Mouse (Mus musculus) MEL (cell line): ENCODE results near the gene Prr22. TPM values are rescaled to one million over a fixed set of nuclear protein-coding genes. Genes with fewer than 3 reads are reported as not detected.

Experiments
- DNase-seq: peaks from one replicate; pipeline ENCODE4 v3.0.0; 2011; ENCODE audit warnings: low read depth, low spot score
- H3K27ac ChIP-seq: 2 replicates; pipeline ENCODE4 v1.5.1; 2012; ENCODE audit warnings: low read depth, mild to moderate bottlenecking, control low read depth, low read length, moderate library complexity; ENCODE audit not compliant: control insufficient read depth
- H3K27me3 ChIP-seq, 2 experiments: fragments of 150-350 bp in 1 of 2; sonication (generic) in 1 of 2; 2 replicates each; pipeline ENCODE4 v1.6.1; 2012; ENCODE audit warnings: low read length in 2 of 2, mild to moderate bottlenecking in 2 of 2, improper control_type of control experiment in 1 of 2, moderate library complexity in 1 of 2; ENCODE audit not compliant: insufficient read depth in 2 of 2, control insufficient read depth in 1 of 2
- H3K36me3 ChIP-seq, 2 experiments: 2 replicates each; pipeline ENCODE4 v1.6.1; 2012 to 2014; ENCODE audit warnings: low read length in 2 of 2, improper control_type of control experiment in 1 of 2, inconsistent platforms in 1 of 2, mild to moderate bottlenecking in 1 of 2; ENCODE audit not compliant: insufficient read depth in 2 of 2, control insufficient read depth in 1 of 2
- H3K4me1 ChIP-seq, 2 experiments: fragments of 150-350 bp in 1 of 2; sonication (generic) in 1 of 2; 2 replicates each; pipeline ENCODE4 v1.6.1; 2012; ENCODE audit warnings: low read length in 2 of 2, improper control_type of control experiment in 1 of 2, mild to moderate bottlenecking in 1 of 2; ENCODE audit not compliant: insufficient read depth in 2 of 2, control insufficient read depth in 1 of 2
- H3K4me3 ChIP-seq, 2 experiments: fragments of 150-350 bp in 1 of 2; sonication (generic) in 1 of 2; 2 replicates each; pipeline ENCODE4 v1.5.1; 2012; ENCODE audit warnings: low read depth in 2 of 2, low read length in 2 of 2, mild to moderate bottlenecking in 2 of 2, moderate library complexity in 2 of 2, control low read depth in 1 of 2, improper control_type of control experiment in 1 of 2; ENCODE audit not compliant: control insufficient read depth in 1 of 2, insufficient read depth in 1 of 2
- H3K79me2 ChIP-seq: 2 replicates; pipeline ENCODE4 v1.6.1; 2012; ENCODE audit warnings: mild to moderate bottlenecking, low read length, moderate library complexity; ENCODE audit not compliant: control insufficient read depth, poor library complexity, insufficient read depth
- H3K9ac ChIP-seq: 2 replicates; pipeline ENCODE4 v1.6.1; 2012; ENCODE audit warnings: low read depth, mild to moderate bottlenecking, control low read depth, low read length, moderate library complexity; ENCODE audit not compliant: control insufficient read depth, poor library complexity, severe bottlenecking
- H3K9me3 ChIP-seq: fragments of 150-350 bp; sonication (generic); replicated peaks from 2 replicates; pipeline ENCODE4 v1.6.1; 2012; ENCODE audit warnings: mild to moderate bottlenecking, low read length, improper control_type of control experiment, moderate library complexity; ENCODE audit not compliant: insufficient read depth
- CHD2 ChIP-seq: IDR thresholded peaks from 2 replicates; pipeline ENCODE4 v1.6.1; 2011; ENCODE audit warnings: low read length, improper control_type of control experiment
- CTCF ChIP-seq, 3 experiments: IDR thresholded peaks in 2 of 3; conservative IDR thresholded peaks in 1 of 3; 2 replicates each; pipeline ENCODE4 v1.5.1; 2011 to 2012; ENCODE audit warnings: low read length in 3 of 3, low read depth in 2 of 3, mild to moderate bottlenecking in 2 of 3, improper control_type of control experiment in 1 of 3, inconsistent platforms in 1 of 3, mixed read lengths in 1 of 3, moderate library complexity in 1 of 3; ENCODE audit not compliant: control insufficient read depth in 1 of 3, insufficient read depth in 1 of 3, poor library complexity in 1 of 3, severe bottlenecking in 1 of 3
- E2F4 ChIP-seq: IDR thresholded peaks from 2 replicates; pipeline ENCODE4 v1.6.1; 2011; ENCODE audit warnings: low read depth, low read length, improper control_type of control experiment, borderline replicate concordance
- ELF1 ChIP-seq: IDR thresholded peaks from 2 replicates; pipeline ENCODE4 v1.6.1; 2014; ENCODE audit warnings: low read depth, mild to moderate bottlenecking, inconsistent platforms, low read length, improper control_type of control experiment, moderate library complexity
- EP300 ChIP-seq, 2 experiments: IDR thresholded peaks; 2 replicates each; pipeline ENCODE4 v1.6.1; 2011; ENCODE audit warnings: improper control_type of control experiment in 2 of 2, low read length in 2 of 2, low read depth in 1 of 2, mild to moderate bottlenecking in 1 of 2
- ETS1 ChIP-seq: IDR thresholded peaks from 2 replicates; pipeline ENCODE4 v1.6.1; 2012; ENCODE audit warnings: low read depth, mild to moderate bottlenecking, inconsistent platforms, low read length, improper control_type of control experiment, moderate library complexity
- GABPA ChIP-seq: IDR thresholded peaks from 2 replicates; pipeline ENCODE4 v1.6.1; 2012; ENCODE audit warnings: low read depth, mild to moderate bottlenecking, inconsistent platforms, low read length, improper control_type of control experiment, moderate library complexity
- HCFC1 ChIP-seq: IDR thresholded peaks from 2 replicates; pipeline ENCODE4 v1.6.1; 2012; ENCODE audit warnings: low read depth, mild to moderate bottlenecking, inconsistent platforms, low read length, improper control_type of control experiment, moderate library complexity
- JUND ChIP-seq: IDR thresholded peaks from 2 replicates; pipeline ENCODE4 v1.6.1; 2011; ENCODE audit warnings: low read depth, mild to moderate bottlenecking, improper control_type of control experiment, low read length
- KAT2A ChIP-seq: conservative IDR thresholded peaks from 2 replicates; pipeline ENCODE4 v1.6.1; 2012; ENCODE audit warnings: low read depth, low read length, improper control_type of control experiment, inconsistent platforms
- MAFK ChIP-seq: IDR thresholded peaks from 2 replicates; pipeline ENCODE4 v1.6.1; 2011; ENCODE audit warnings: low read depth, mild to moderate bottlenecking, low read length, improper control_type of control experiment, borderline replicate concordance
- MAX ChIP-seq: IDR thresholded peaks from 2 replicates; pipeline ENCODE4 v1.6.1; 2011; ENCODE audit warnings: low read length, improper control_type of control experiment
- MAZ ChIP-seq: IDR thresholded peaks from 2 replicates; pipeline ENCODE4 v1.6.1; 2012; ENCODE audit warnings: low read depth, mild to moderate bottlenecking, inconsistent platforms, low read length, improper control_type of control experiment
- MXI1 ChIP-seq: IDR thresholded peaks from 2 replicates; pipeline ENCODE4 v1.6.1; 2011; ENCODE audit warnings: mild to moderate bottlenecking, low read depth, low read length, improper control_type of control experiment
- MYC ChIP-seq: IDR thresholded peaks from 2 replicates; pipeline ENCODE4 v1.6.1; 2011; ENCODE audit warnings: low read depth, mild to moderate bottlenecking, low read length, improper control_type of control experiment, moderate library complexity
- NELFE ChIP-seq: IDR thresholded peaks from 2 replicates; pipeline ENCODE4 v1.6.1; 2011; ENCODE audit warnings: low read depth, low read length, improper control_type of control experiment
- NRF1 ChIP-seq: IDR thresholded peaks from 2 replicates; pipeline ENCODE4 v1.6.1; 2014; ENCODE audit warnings: low read depth, mild to moderate bottlenecking, inconsistent platforms, low read length, improper control_type of control experiment, moderate library complexity; ENCODE audit not compliant: poor library complexity, insufficient read depth, severe bottlenecking
- POLR2A ChIP-seq, 2 experiments: IDR thresholded peaks; 2 replicates each; pipeline ENCODE4 v1.6.1; 2011 to 2012; ENCODE audit warnings: low read length in 2 of 2, mild to moderate bottlenecking in 2 of 2, control low read depth in 1 of 2, improper control_type of control experiment in 1 of 2, low read depth in 1 of 2, moderate library complexity in 1 of 2; ENCODE audit not compliant: control insufficient read depth in 1 of 2, insufficient read depth in 1 of 2, poor library complexity in 1 of 2
- POLR2AphosphoS2 ChIP-seq: IDR thresholded peaks from 2 replicates; pipeline ENCODE4 v1.6.1; 2011; ENCODE audit warnings: low read length, improper control_type of control experiment
- POLR2AphosphoS5 ChIP-seq: IDR thresholded peaks from 2 replicates; pipeline ENCODE4 v1.6.1; 2012; ENCODE audit warnings: low read depth, borderline replicate concordance, mild to moderate bottlenecking, inconsistent platforms, low read length, moderate library complexity, mixed read lengths
- RAD21 ChIP-seq: IDR thresholded peaks from 2 replicates; pipeline ENCODE4 v1.6.1; 2011; ENCODE audit warnings: mild to moderate bottlenecking, low read depth, low read length, improper control_type of control experiment
- RCOR1 ChIP-seq: IDR thresholded peaks from 2 replicates; pipeline ENCODE4 v1.6.1; 2012; ENCODE audit warnings: low read depth, mild to moderate bottlenecking, inconsistent platforms, low read length, improper control_type of control experiment
- SIN3A ChIP-seq: IDR thresholded peaks from 2 replicates; pipeline ENCODE4 v1.6.1; 2012; ENCODE audit warnings: low read length, improper control_type of control experiment, inconsistent platforms
- SMC3 ChIP-seq: IDR thresholded peaks from 2 replicates; pipeline ENCODE4 v1.6.1; 2011; ENCODE audit warnings: low read depth, low read length, improper control_type of control experiment
- TCF12 ChIP-seq: IDR thresholded peaks from 2 replicates; pipeline ENCODE4 v1.6.1; 2014; ENCODE audit warnings: low read depth, mild to moderate bottlenecking, inconsistent platforms, low read length, improper control_type of control experiment, moderate library complexity
- USF1 ChIP-seq: IDR thresholded peaks from 2 replicates; pipeline ENCODE4 v1.6.1; 2014; ENCODE audit warnings: low read depth, mild to moderate bottlenecking, inconsistent platforms, low read length, improper control_type of control experiment, moderate library complexity
- ZMIZ1 ChIP-seq: IDR thresholded peaks from 2 replicates; pipeline ENCODE4 v1.6.1; 2012; ENCODE audit warnings: low read depth, mild to moderate bottlenecking, inconsistent platforms, low read length, improper control_type of control experiment, moderate library complexity
- ZNF384 ChIP-seq: IDR thresholded peaks from 2 replicates; pipeline ENCODE4 v1.6.1; 2012; ENCODE audit warnings: low read depth, mild to moderate bottlenecking, inconsistent platforms, low read length, improper control_type of control experiment
- polyA plus RNA-seq, 2 experiments: library from polyadenylated mRNA; stranded (reverse) in 1 of 2; unstranded in 1 of 2; fragments of >175 nt in 1 of 2; fragments of >200 nt in 1 of 2; gene quantifications; 2 replicates each; pipeline versions ENCODE4 v1.2.1 to v1.2.4; 2012; ENCODE audit warnings: low replicate concordance in 2 of 2, low read depth in 1 of 2; ENCODE audit not compliant: insufficient read length in 2 of 2, insufficient read depth in 1 of 2, missing spikeins in 1 of 2
- total RNA-seq: library from RNA; depleted of rRNA; stranded (reverse); fragments of 300-350 nt; gene quantifications from 2 replicates; pipeline ENCODE4 v1.2.3, GENCODE M21; 2012

Gene Prr22
- total and polyA plus RNA-seq, 3 experiments = 1.3 to 5.5 TPM; not detected in 1

DNA sequence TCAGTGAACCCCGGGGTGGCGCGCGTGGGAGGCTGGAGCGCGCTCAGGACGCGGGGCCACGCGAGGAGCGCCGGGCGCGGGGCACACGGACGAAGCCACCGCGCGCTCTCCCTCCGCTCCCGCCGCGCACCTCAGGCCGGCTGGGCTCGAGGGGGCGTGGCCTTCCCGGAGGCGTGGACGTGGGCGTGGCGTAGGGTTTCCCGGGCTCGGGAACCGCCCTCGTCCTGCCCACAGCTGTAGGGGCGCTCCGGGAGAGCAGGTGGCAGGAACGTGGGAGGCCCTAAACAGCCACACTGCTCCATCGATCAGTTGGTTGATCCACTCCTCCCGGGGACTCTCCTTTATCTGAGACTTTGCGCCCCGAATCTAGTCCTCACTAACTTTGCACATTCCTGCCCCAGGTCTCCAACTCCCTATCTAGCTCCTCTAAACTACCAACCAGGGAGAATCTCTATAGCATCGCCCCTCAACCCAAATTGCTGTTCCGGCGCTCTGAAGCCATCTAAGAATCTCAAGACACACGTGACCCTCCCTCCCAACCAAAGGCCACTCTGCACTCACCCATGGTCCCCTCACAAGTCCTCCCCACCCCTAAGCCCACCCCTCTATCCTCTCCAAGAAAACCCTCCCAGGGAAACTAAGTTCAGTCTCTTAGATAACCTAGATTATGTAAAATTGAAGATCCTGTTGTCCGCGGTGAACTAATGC is 12.5 kb upstream of the Prr22 start, which contains the start of gene Nrtn:
Nrtn (minus strand) TSS at position 115 of the 708 bp plus-strand sequence.
- no peaks in the 10 kb centered on the region for H3K9me3 ChIP-seq
- peak within 1 kb of the TSS; percentile 47 to 71 for H3K4me3 ChIP-seq
- peak within 1 kb of the TSS; percentile 31 for H3K27ac ChIP-seq
- TF ChIP-seq SMC3 (no peak), E2F4 (0 out of 2 replicates have a peak, but pooled peaks have one; percentile 27), MAX (peak; percentile 21; the same call in 1 of the 2 replicates), USF1 (peak; percentile 63), TCF12 (peak; percentile 11; the same call in 1 of the 2 replicates), SIN3A (peak; percentile 24; the same call in 1 of the 2 replicates), ELF1 (no peak), NRF1 (0 out of 2 replicates have a peak, but pooled peaks have one; percentile 27), CHD2 (no peak), POLR2A (IDR thresholded peaks at IDR 0.05; ENCODE audit: control insufficient read depth in 1 of 2, insufficient read depth in 1 of 2, low read depth in 1 of 2, low read length in 2 of 2, poor library complexity in 1 of 2) (peak; percentile 49 to 64; a peak in 2 of 4 replicates), MYC (peak; percentile 15; the same call in 1 of the 2 replicates), POLR2AphosphoS5 (no peak), MXI1 (0 out of 2 replicates have a peak, but pooled peaks have one; percentile 4), ZMIZ1 (no peak), EP300 (IDR thresholded peaks at IDR 0.05; ENCODE audit: low read depth in 1 of 2, low read length in 2 of 2) (0 out of 4 replicates have a peak, but pooled peaks of 1 of the 2 experiments have one; percentile 5), NELFE (peak; percentile 31)
- TF ChIP-seq, all 39 proteins: peak for 11
- Histone ChIP-seq H3K9ac (peak within 1 kb of the TSS; percentile 67), H3K36me3 (peaks cover 0 to 6% of the 10 kb centered on the region in 2 experiments; a peak in 2 of 4 replicates), H3K27me3 (no peaks in the 10 kb centered on the region), H3K79me2 (no peaks in the 10 kb centered on the region; the same call in 1 of the 2 replicates), H3K4me1 (peaks cover 0 to 17% of the 10 kb centered on the region in 2 experiments; a peak in 3 of 4 replicates)
- peak; percentile 84 for DNase-seq

DNA sequence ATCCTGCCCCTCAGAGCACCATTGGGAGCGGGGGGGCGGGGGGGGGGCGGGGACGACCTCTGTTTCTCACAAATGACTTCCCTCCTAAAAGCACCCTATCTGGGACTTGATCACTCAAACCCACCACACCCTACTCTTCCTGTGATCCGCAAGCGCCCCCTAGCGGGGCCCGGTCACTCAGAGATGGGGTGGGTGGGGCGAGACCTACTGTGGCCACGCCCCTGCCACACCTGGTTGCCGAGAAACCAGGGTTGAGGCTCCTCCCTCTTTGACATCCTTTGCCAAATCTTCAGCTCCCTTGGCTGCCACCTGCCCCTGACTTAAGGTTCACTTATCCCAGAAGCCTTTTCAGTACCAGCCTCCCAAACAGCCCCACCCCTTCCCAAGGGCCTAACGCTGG is 11.9 kb upstream of the Prr22 start:
- Histone ChIP-seq H3K36me3 (peaks cover 0 to 6% of the 10 kb centered on the region in 2 experiments; a peak in 2 of 4 replicates), H3K27me3 (no peaks in the 10 kb centered on the region), H3K4me1 (peaks cover 0 to 21% of the 10 kb centered on the region in 2 experiments; a peak in 3 of 4 replicates), H3K9ac (no peak overlapping the region), H3K27ac (no peak overlapping the region), H3K9me3 (no peaks in the 10 kb centered on the region), H3K79me2 (no peaks in the 10 kb centered on the region; the same call in 1 of the 2 replicates), H3K4me3 (peak overlapping the region in 1 of 2 experiments; percentile 20; a peak in 1 of 4 replicates)
- peak; percentile 67 for DNase-seq
- no peak for TF ChIP-seq ETS1
- TF ChIP-seq SIN3A = peak; percentile 48
- TF ChIP-seq CTCF (IDR thresholded peaks at IDR 0.05 in 2 of 3, conservative IDR thresholded peaks at IDR 0.05 in 1 of 3; ENCODE audit: control insufficient read depth in 1 of 3, insufficient read depth in 1 of 3, low read depth in 2 of 3, low read length in 3 of 3, poor library complexity in 1 of 3, severe bottlenecking in 1 of 3) = peak; percentile 38 to 91 (median 67)
- peak; percentile 48; the same call in 1 of the 2 replicates for TF ChIP-seq ELF1
- TF ChIP-seq TCF12 = no peak; the same call in 1 of the 2 replicates
- no peak for TF ChIP-seq EP300 (IDR thresholded peaks at IDR 0.05; ENCODE audit: low read depth in 1 of 2, low read length in 2 of 2)
- TF ChIP-seq JUND = no peak
- TF ChIP-seq NRF1 = no peak
- TF ChIP-seq SMC3 = peak; percentile 39
- TF ChIP-seq E2F4 = no peak
- no peak for TF ChIP-seq GABPA
- peak; percentile 62 for TF ChIP-seq MAZ
- TF ChIP-seq POLR2AphosphoS2 = no peak
- TF ChIP-seq ZNF384 = no peak
- no peak for TF ChIP-seq CHD2
- no peak for TF ChIP-seq KAT2A
- peak; percentile 45; the same call in 1 of the 2 replicates for TF ChIP-seq HCFC1
- no peak for TF ChIP-seq RCOR1
- no peak for TF ChIP-seq USF1
- TF ChIP-seq MAFK = no peak
- TF ChIP-seq RAD21 = peak; percentile 47
